10 mouse cellular contexts compared by ENCODE assay signal in the genomic region with DNA sequence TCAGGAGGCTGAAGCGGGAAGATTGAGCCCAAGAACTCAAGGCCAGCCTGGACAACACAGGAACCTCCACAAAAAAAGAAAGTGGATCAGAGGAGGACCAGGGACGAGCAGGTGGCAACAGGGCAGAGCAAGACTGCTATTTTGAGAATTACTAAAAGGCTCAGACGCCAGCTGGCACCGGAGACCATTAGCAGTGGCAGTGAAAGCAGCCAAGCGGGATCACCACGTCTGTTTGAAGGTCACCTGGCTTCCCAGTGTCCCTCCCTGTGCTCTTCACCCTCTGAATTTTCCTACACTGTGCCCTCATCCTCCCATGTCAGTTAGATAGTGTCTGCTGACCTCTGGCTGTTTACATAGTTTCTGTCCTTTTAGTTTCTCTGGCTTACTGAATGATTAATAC. TPM values are rescaled to one million over a fixed set of nuclear protein-coding genes. Genes with fewer than 3 reads are reported as not detected.
DNase-seq lines count a peak whose midpoint lies in the region; ATAC-seq and TF ChIP-seq lines count a peak whose summit lies in the region.
"Had no signal": no experiment of that assay in that cellular context is flagged by ENCODE, and none has a peak within 500 bp of the region (broad histone marks: within the 10 kb centered on the region; RNA-seq: fewer than 3 reads in every experiment).

No protein-coding gene starts in this region.

- TF ChIP-seq CTCF in midbrain, postnatal 0 days (IDR thresholded peaks at IDR 0.05) = no peak

- no peak overlapping the region for H3K4me2 ChIP-seq in midbrain, postnatal 0 days (ENCODE audit: low read depth, low read length, poor library complexity, severe bottlenecking)
- H3K4me2 ChIP-seq in midbrain, embryonic 13.5 days (replicated peaks) = no peak overlapping the region

- H3K36me3 ChIP-seq in midbrain, postnatal 0 days (ENCODE audit: insufficient read depth, low read length) = no peaks in the 10 kb centered on the region
- no peaks in the 10 kb centered on the region for H3K36me3 ChIP-seq in midbrain, embryonic 13.5 days
- peaks cover 4% of the 10 kb centered on the region for H3K36me3 ChIP-seq in embryonic facial prominence, embryonic 10.5 days (replicated peaks)

- H3K27ac ChIP-seq in midbrain, postnatal 0 days (ENCODE audit: low read depth, low read length) = no peak overlapping the region
- H3K27ac ChIP-seq in midbrain, embryonic 13.5 days = no peak overlapping the region
- H3K27ac ChIP-seq in embryonic facial prominence, embryonic 10.5 days (replicated peaks) = no peak overlapping the region

- H3K9ac ChIP-seq in midbrain, postnatal 0 days (replicated peaks; ENCODE audit: low read length, poor library complexity, severe bottlenecking) = no peak overlapping the region
- no peak overlapping the region for H3K9ac ChIP-seq in midbrain, embryonic 13.5 days (replicated peaks)

- DNase-seq in gastrocnemius, adult 18-20 months (ENCODE audit: low spot score) = peak; percentile 86
- no peak for DNase-seq in gastrocnemius, postnatal 4 days (ENCODE audit: low spot score in 2 of 2)
- peak; percentile 53 for DNase-seq in midbrain, postnatal 0 days (ENCODE audit: low spot score)
- peak; percentile 45 for DNase-seq in gastrocnemius, postnatal 10 days
- no peak for DNase-seq in embryonic facial prominence, embryonic 10.5 days (ENCODE audit: low spot score)
- no peak for DNase-seq in thymus, adult 18-20 months
- DNase-seq in lung, postnatal 25 days (ENCODE audit: low spot score) = no peak

- 0 out of 2 replicates have a peak, but pooled peaks cover 7% of the 10 kb centered on the region for H3K4me1 ChIP-seq in midbrain, postnatal 0 days (ENCODE audit: insufficient read depth, low read length)
- peaks cover 26% of the 10 kb centered on the region for H3K4me1 ChIP-seq in midbrain, embryonic 13.5 days (replicated peaks)
- H3K4me1 ChIP-seq in embryonic facial prominence, embryonic 10.5 days = peaks cover 28% of the 10 kb centered on the region

- no peak overlapping the region for H3K4me3 ChIP-seq in midbrain, postnatal 0 days (ENCODE audit: low read depth, low read length)
- H3K4me3 ChIP-seq in midbrain, embryonic 13.5 days (replicated peaks) = no peak overlapping the region
- no peak overlapping the region for H3K4me3 ChIP-seq in embryonic facial prominence, embryonic 10.5 days

- H3K9me3 ChIP-seq in midbrain, postnatal 0 days (ENCODE audit: low read length) = no peaks in the 10 kb centered on the region
- H3K9me3 ChIP-seq in midbrain, embryonic 13.5 days = peaks cover 4% of the 10 kb centered on the region; the same call in 1 of the 2 replicates
- peaks cover 2% of the 10 kb centered on the region; the same call in 1 of the 2 replicates for H3K9me3 ChIP-seq in embryonic facial prominence, embryonic 10.5 days

- no peaks in the 10 kb centered on the region for H3K27me3 ChIP-seq in midbrain, postnatal 0 days (ENCODE audit: insufficient read depth, low read length)
- H3K27me3 ChIP-seq in midbrain, embryonic 13.5 days = no peaks in the 10 kb centered on the region
- H3K27me3 ChIP-seq in embryonic facial prominence, embryonic 10.5 days (replicated peaks; ENCODE audit: low read depth, poor library complexity, severe bottlenecking) = no peaks in the 10 kb centered on the region

- 69% methylated on average over 6 of the region's 6 CpGs for WGBS in midbrain, postnatal 0 days
- 75% methylated on average over 6 of the region's 6 CpGs for WGBS in midbrain, embryonic 13.5 days
- 77% methylated on average over 6 of the region's 6 CpGs for WGBS in embryonic facial prominence, embryonic 10.5 days

- no peak for ATAC-seq in midbrain, postnatal 0 days (ENCODE audit: low FRiP score)
- ATAC-seq in midbrain, embryonic 13.5 days = no peak
- ATAC-seq: intestine, embryonic 16.5 days had no signal

RNA-seq across cellular contexts. Expression of gene Tmc7, which starts 1.3 kb away (rescaled TPM):
- total RNA-seq in gastrocnemius, adult 18-20 months (2021) = 10 to 100 TPM in 1 of 2 experiments, 1 to 10 TPM in 1; 9.6 to 13.1 TPM
- total RNA-seq in gastrocnemius, postnatal 4 days (2021) = 1 to 10 TPM; 4.6 to 5.0 TPM
- total RNA-seq in midbrain, postnatal 0 days (2014; rRNA removed) = 11.5 and 13.5 TPM in 2 replicates
- 4.8 and 5.4 TPM in 2 replicates for polyA plus RNA-seq in midbrain, postnatal 0 days (2015; fragmentation: Nextera tagmentation; extraction: Ambion mirVana)
- polyA plus RNA-seq in midbrain, embryonic 13.5 days (2015; fragmentation: Nextera tagmentation; extraction: Ambion mirVana) = 6.2 and 6.4 TPM in 2 replicates
- 1 to 10 TPM; 7.2 to 7.5 TPM for total RNA-seq in gastrocnemius, postnatal 10 days (2021)
- polyA plus RNA-seq in embryonic facial prominence, embryonic 10.5 days (2016; fragmentation: Nextera tagmentation; extraction: Ambion mirVana) = 4.9 and 7.2 TPM in 2 replicates
- total RNA-seq: monocyte, adult 5-6 weeks had no signal

RNA-seq across cellular contexts. Expression of gene Tmc5, which starts 11.2 kb away (rescaled TPM):
- total RNA-seq in gastrocnemius, adult 18-20 months (2021) = not detected
- total RNA-seq in gastrocnemius, postnatal 4 days (2021) = under 1 TPM; 0.47 to 0.54 TPM
- total RNA-seq in midbrain, postnatal 0 days (2014; rRNA removed) = 0.47 and 0.66 TPM in 2 replicates
- 0.22 and 0.31 TPM in 2 replicates for polyA plus RNA-seq in midbrain, postnatal 0 days (2015; fragmentation: Nextera tagmentation; extraction: Ambion mirVana)
- 0.22 and 0.28 TPM in 2 replicates for polyA plus RNA-seq in midbrain, embryonic 13.5 days (2015; fragmentation: Nextera tagmentation; extraction: Ambion mirVana)
- under 1 TPM; 0.33 to 0.61 TPM for total RNA-seq in gastrocnemius, postnatal 10 days (2021)
- 0.05 TPM in 1 of 2 replicates, not detected in the other for polyA plus RNA-seq in embryonic facial prominence, embryonic 10.5 days (2016; fragmentation: Nextera tagmentation; extraction: Ambion mirVana)
- total RNA-seq: monocyte, adult 5-6 weeks had no signal

RNA-seq across cellular contexts. Expression of gene Coq7, which starts 52.7 kb away (rescaled TPM):
- 10 to 100 TPM; 46.4 to 57.7 TPM for total RNA-seq in gastrocnemius, adult 18-20 months (2021)
- total RNA-seq in gastrocnemius, postnatal 4 days (2021) = 10 to 100 TPM; 63.5 to 67.8 TPM
- total RNA-seq in midbrain, postnatal 0 days (2014; rRNA removed) = 30.9 and 38.2 TPM in 2 replicates
- polyA plus RNA-seq in midbrain, postnatal 0 days (2015; fragmentation: Nextera tagmentation; extraction: Ambion mirVana) = 128 and 131 TPM in 2 replicates
- polyA plus RNA-seq in midbrain, embryonic 13.5 days (2015; fragmentation: Nextera tagmentation; extraction: Ambion mirVana) = 98.8 and 110 TPM in 2 replicates
- 10 to 100 TPM; 61.9 to 80.5 TPM for total RNA-seq in gastrocnemius, postnatal 10 days (2021)
- 128 and 134 TPM in 2 replicates for polyA plus RNA-seq in embryonic facial prominence, embryonic 10.5 days (2016; fragmentation: Nextera tagmentation; extraction: Ambion mirVana)

Comparison
In these comparisons a context has a peak if more than half of its experiments do, and no peak if none do; other contexts are left out.
1. DNase-seq: peak in gastrocnemius, adult 18-20 months (single experiment), midbrain, postnatal 0 days (single experiment) and gastrocnemius, postnatal 10 days (single experiment); none in gastrocnemius, postnatal 4 days (0 of 2), embryonic facial prominence, embryonic 10.5 days (single experiment), thymus, adult 18-20 months (0 of 2) and lung, postnatal 25 days (single experiment).